Mouse (Mus musculus): ENCODE results near the gene Glra4. TPM values are rescaled to one million over a fixed set of nuclear protein-coding genes. Genes with fewer than 3 reads are reported as not detected.
A peak's percentile ranks its signal among the peaks of the same experiment; 100 is the strongest.
"Not testable (repeated sequence)": the region's sequence is repeated elsewhere in the genome, so short reads cannot be mapped to it uniquely, and the experiment has no call there.

Glra4 gene
- total and polyA plus RNA-seq, 2 experiments from 2014 or later, result not detected

DNA sequence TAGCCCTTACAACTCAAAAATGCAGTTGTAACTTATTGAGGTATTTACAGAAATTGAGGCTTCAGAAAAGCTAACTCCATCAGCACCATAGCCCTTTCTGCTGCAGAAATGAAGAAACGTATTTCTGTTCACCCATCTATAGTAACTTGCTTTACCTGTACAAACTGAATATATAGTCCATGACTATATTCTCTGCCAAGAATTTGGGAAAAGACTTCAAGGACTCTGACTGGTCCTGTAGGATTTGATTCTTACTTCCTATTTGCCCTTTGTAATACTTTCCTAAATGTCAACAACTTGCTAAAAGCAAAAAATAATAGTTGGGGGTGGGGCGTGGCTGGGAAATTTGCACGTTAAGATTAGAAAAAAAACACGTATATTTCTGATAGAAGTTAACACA is 47.9 kb downstream of the Glra4 start:
- no peak for TF ChIP-seq CTCF (IDR thresholded peaks at IDR 0.05; ENCODE audit: low read depth)
- TF ChIP-seq EP300 (IDR thresholded peaks at IDR 0.05; ENCODE audit: low read depth), result no peak
- Histone ChIP-seq H3K4me2 (ENCODE audit: low read depth, low read length) (no peak overlapping the region), H3K9me3 (replicated peaks; ENCODE audit: control insufficient read depth, low read length) (no peaks in the 10 kb centered on the region), H3K36me3 (replicated peaks; ENCODE audit: control insufficient read depth, insufficient read depth, low read length) (peaks cover 19% of the 10 kb centered on the region), H3K27ac (ENCODE audit: low read depth) (no peak overlapping the region), H3K9ac (replicated peaks; ENCODE audit: low read depth, low read length) (no peak overlapping the region), H3K4me1 (ENCODE audit: control insufficient read depth, insufficient read depth) (no peaks in the 10 kb centered on the region), H3K27me3 (ENCODE audit: control insufficient read depth, insufficient read depth, low read length) (no peaks in the 10 kb centered on the region), H3K4me3 (ENCODE audit: low read depth, low read length) (no peak overlapping the region)
- no peak for ATAC-seq (ENCODE audit: insufficient read depth, low read depth)
- no peak for DNase-seq (ENCODE audit: low spot score)
- 74% methylated on average over 4 of the region's 4 CpGs for WGBS

DNA sequence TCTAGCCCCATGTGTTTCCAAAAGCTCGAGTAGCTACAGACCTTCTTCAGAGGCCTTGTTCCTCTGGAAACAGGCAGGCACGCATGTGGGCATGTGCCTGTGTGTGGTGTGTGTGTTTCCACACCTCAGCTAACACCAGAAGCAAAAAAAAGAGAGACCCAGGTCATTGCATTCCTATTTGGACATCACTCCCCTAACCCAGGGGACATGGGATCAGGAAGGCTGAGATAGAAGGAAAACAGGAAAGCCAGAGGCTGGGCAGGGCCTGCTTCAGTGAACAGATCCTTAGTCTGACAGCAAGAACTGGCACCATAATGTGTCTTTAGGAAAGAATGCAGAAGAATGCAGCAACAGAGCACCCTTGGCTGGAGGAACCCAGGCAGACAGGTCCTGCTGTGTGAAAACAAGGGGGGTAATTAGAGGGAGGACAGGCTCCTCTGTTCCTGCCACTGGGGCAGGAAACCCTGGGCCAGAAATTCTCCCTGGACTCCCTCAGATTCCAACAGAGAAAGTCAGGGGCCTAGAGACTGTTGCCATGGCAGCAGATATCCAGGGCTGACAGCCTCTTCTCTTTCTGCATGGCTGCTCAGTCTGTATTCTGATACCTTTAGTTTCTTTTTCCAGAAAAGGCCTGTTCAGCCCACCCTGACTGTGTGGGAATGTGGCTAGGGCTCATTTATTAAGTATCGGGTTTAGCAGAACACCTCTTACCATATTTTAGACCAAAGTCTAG is 65.0 kb downstream of the Glra4 start:
- H3K9me3 ChIP-seq (replicated peaks; ENCODE audit: control insufficient read depth, low read length); H3K27me3 ChIP-seq (ENCODE audit: control insufficient read depth, insufficient read depth, low read length); H3K27ac ChIP-seq (ENCODE audit: low read depth); H3K4me3 ChIP-seq (ENCODE audit: low read depth, low read length); H3K36me3 ChIP-seq (replicated peaks; ENCODE audit: control insufficient read depth, insufficient read depth, low read length); DNase-seq (ENCODE audit: low spot score); H3K4me1 ChIP-seq (ENCODE audit: control insufficient read depth, insufficient read depth); ATAC-seq (ENCODE audit: insufficient read depth, low read depth); H3K9ac ChIP-seq (replicated peaks; ENCODE audit: low read depth, low read length); H3K4me2 ChIP-seq (ENCODE audit: low read depth, low read length): not testable (repeated sequence)
- 42% methylated on average over 3 of the region's 3 CpGs for WGBS

DNA sequence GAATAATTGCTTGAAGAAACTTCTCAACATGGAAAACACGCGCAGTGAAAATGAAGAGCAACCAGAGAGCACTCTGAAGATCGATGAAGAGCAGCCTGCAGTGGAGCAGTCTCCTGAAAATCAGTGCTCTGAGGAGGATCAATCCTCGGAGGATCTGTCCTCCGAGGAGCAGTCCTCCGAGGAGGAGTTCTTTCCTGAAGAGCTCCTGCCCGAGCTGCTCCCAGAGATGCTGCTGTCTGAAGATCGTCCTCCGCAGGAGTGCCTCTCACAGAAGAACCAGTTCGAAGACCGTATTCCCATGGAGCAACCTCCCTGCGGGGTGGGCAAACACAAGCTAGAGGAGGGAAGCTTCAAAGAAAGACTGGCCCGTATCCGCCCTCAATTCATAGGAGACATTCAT is 71.2 kb downstream of the Glra4 start:
- Histone ChIP-seq H3K4me3 (ENCODE audit: low read depth, low read length) (peak overlapping the region; percentile 64), H3K36me3 (replicated peaks; ENCODE audit: control insufficient read depth, insufficient read depth, low read length) (no peaks in the 10 kb centered on the region), H3K27me3 (ENCODE audit: control insufficient read depth, insufficient read depth, low read length) (no peaks in the 10 kb centered on the region), H3K4me1 (ENCODE audit: control insufficient read depth, insufficient read depth) (no peaks in the 10 kb centered on the region), H3K9me3 (replicated peaks; ENCODE audit: control insufficient read depth, low read length) (no peaks in the 10 kb centered on the region), H3K9ac (replicated peaks; ENCODE audit: low read depth, low read length) (peak overlapping the region; percentile 71), H3K27ac (ENCODE audit: low read depth) (peak overlapping the region; percentile 76), H3K4me2 (ENCODE audit: low read depth, low read length) (peak overlapping the region; percentile 57)
- ATAC-seq (ENCODE audit: insufficient read depth, low read depth) (no peak), DNase-seq (ENCODE audit: low spot score) (no peak)
- WGBS, result 25% methylated on average over 14 of the region's 14 CpGs
- TF ChIP-seq CTCF (IDR thresholded peaks at IDR 0.05; ENCODE audit: low read depth) (no peak), EP300 (IDR thresholded peaks at IDR 0.05; ENCODE audit: low read depth) (no peak)

DNA sequence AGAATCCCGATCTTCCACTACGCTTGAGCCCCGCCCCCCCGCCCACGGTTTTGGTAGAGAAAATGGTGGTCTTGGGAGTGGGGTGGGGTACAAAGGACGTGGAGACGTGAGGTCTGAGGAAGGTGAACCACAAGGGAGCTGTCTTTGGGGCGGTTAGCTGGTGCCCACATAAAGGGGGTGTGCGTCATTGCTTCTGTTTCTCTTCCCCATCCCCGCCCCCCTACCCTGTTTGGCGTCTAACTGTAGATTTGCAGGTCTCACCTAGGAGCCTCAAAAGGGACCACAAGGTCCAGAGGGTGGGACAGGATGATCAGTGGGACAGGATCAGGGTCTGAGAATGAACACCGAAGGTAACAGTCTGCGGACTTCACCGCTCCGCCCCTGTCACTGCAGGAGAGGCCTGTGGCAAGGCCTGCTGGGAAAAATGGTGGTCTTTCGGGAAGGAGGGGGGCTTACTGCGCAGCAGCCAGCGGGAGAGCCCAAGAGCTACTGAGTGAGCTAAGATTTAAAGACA is 71.7 kb downstream of the Glra4 start:
- WGBS, result 11% methylated on average over 18 of the region's 18 CpGs
- H3K4me2 ChIP-seq (ENCODE audit: low read depth, low read length), result peak overlapping the region; percentile 57
- H3K4me1 ChIP-seq (ENCODE audit: control insufficient read depth, insufficient read depth), result no peaks in the 10 kb centered on the region
- H3K27me3 ChIP-seq (ENCODE audit: control insufficient read depth, insufficient read depth, low read length), result no peaks in the 10 kb centered on the region
- DNase-seq (ENCODE audit: low spot score) (peak; percentile 43), ATAC-seq (ENCODE audit: insufficient read depth, low read depth) (peak; percentile 88)
- H3K4me3 ChIP-seq (ENCODE audit: low read depth, low read length), result peak overlapping the region; percentile 64
- peak overlapping the region; percentile 76 for H3K27ac ChIP-seq (ENCODE audit: low read depth)
- H3K9ac ChIP-seq (replicated peaks; ENCODE audit: low read depth, low read length), result peak overlapping the region; percentile 71
- TF ChIP-seq EP300 (IDR thresholded peaks at IDR 0.05; ENCODE audit: low read depth) (no peak), CTCF (IDR thresholded peaks at IDR 0.05; ENCODE audit: low read depth) (no peak)
- H3K36me3 ChIP-seq (replicated peaks; ENCODE audit: control insufficient read depth, insufficient read depth, low read length), result no peaks in the 10 kb centered on the region
- no peaks in the 10 kb centered on the region for H3K9me3 ChIP-seq (replicated peaks; ENCODE audit: control insufficient read depth, low read length)

Other genes starting within 250 kb of the Glra4 start
- gene Kir3dl2, start 236.1 kb downstream of the Glra4 start, total RNA-seq (2014; rRNA removed; ENCODE audit: low replicate concordance), result not detected in 2 replicates
- gene Kir3dl2, start 236.1 kb downstream of the Glra4 start, polyA plus RNA-seq (2015; fragmentation: Nextera tagmentation; extraction: Ambion mirVana), result not detected in 2 replicates
- not detected in 2 replicates for gene Tceal3, start 189.3 kb downstream of the Glra4 start, total RNA-seq (2014; rRNA removed; ENCODE audit: low replicate concordance)
- gene Tceal3, start 189.3 kb downstream of the Glra4 start, polyA plus RNA-seq (2015; fragmentation: Nextera tagmentation; extraction: Ambion mirVana), result 0.85 and 1.3 TPM in 2 replicates
- 4.9 and 7.3 TPM in 2 replicates for gene Tceal1, start 72.2 kb downstream of the Glra4 start, total RNA-seq (2014; rRNA removed; ENCODE audit: low replicate concordance)
- gene Tceal1, start 72.2 kb downstream of the Glra4 start, polyA plus RNA-seq (2015; fragmentation: Nextera tagmentation; extraction: Ambion mirVana), result 13.4 and 13.9 TPM in 2 replicates
- gene Morf4l2, start 36.5 kb downstream of the Glra4 start, total RNA-seq (2014; rRNA removed; ENCODE audit: low replicate concordance), result 115 and 173 TPM in 2 replicates
- 212 and 214 TPM in 2 replicates for gene Morf4l2, start 36.5 kb downstream of the Glra4 start, polyA plus RNA-seq (2015; fragmentation: Nextera tagmentation; extraction: Ambion mirVana)
- 0.81 and 7.2 TPM in 2 replicates for gene Plp1, start 42.5 kb upstream of the Glra4 start, total RNA-seq (2014; rRNA removed; ENCODE audit: low replicate concordance)
- 1.9 and 2.1 TPM in 2 replicates for gene Plp1, start 42.5 kb upstream of the Glra4 start, polyA plus RNA-seq (2015; fragmentation: Nextera tagmentation; extraction: Ambion mirVana)
- gene Rab9b, start 88.6 kb upstream of the Glra4 start, total RNA-seq (2014; rRNA removed; ENCODE audit: low replicate concordance), result not detected in 2 replicates
- gene Rab9b, start 88.6 kb upstream of the Glra4 start, polyA plus RNA-seq (2015; fragmentation: Nextera tagmentation; extraction: Ambion mirVana), result 0.10 and 0.16 TPM in 2 replicates
- not detected in 2 replicates for gene H2bfm, start 147.2 kb upstream of the Glra4 start, total RNA-seq (2014; rRNA removed; ENCODE audit: low replicate concordance)
- not detected in 2 replicates for gene H2bfm, start 147.2 kb upstream of the Glra4 start, polyA plus RNA-seq (2015; fragmentation: Nextera tagmentation; extraction: Ambion mirVana)
- gene Tmsb15b2, start 195.4 kb upstream of the Glra4 start, total RNA-seq (2014; rRNA removed; ENCODE audit: low replicate concordance), result not detected in 2 replicates
- gene Tmsb15b2, start 195.4 kb upstream of the Glra4 start, polyA plus RNA-seq (2015; fragmentation: Nextera tagmentation; extraction: Ambion mirVana), result 13.8 and 16.1 TPM in 2 replicates
- 1.7 TPM in 1 of 2 replicates, not detected in the other for gene Tmsb15l, start 196.7 kb upstream of the Glra4 start, total RNA-seq (2014; rRNA removed; ENCODE audit: low replicate concordance)
- 0.92 and 1.6 TPM in 2 replicates for gene Tmsb15l, start 196.7 kb upstream of the Glra4 start, polyA plus RNA-seq (2015; fragmentation: Nextera tagmentation; extraction: Ambion mirVana)
- 2.3 and 4.4 TPM in 2 replicates for gene Tmsb15b1, start 196.7 kb upstream of the Glra4 start, total RNA-seq (2014; rRNA removed; ENCODE audit: low replicate concordance)
- 16.9 and 17.9 TPM in 2 replicates for gene Tmsb15b1, start 196.7 kb upstream of the Glra4 start, polyA plus RNA-seq (2015; fragmentation: Nextera tagmentation; extraction: Ambion mirVana)
- gene Zcchc18, start 213.0 kb upstream of the Glra4 start, total RNA-seq (2014; rRNA removed; ENCODE audit: low replicate concordance), result 0.85 TPM in 1 of 2 replicates, not detected in the other
- 0.40 and 0.41 TPM in 2 replicates for gene Zcchc18, start 213.0 kb upstream of the Glra4 start, polyA plus RNA-seq (2015; fragmentation: Nextera tagmentation; extraction: Ambion mirVana)